Mouse (Mus musculus) olfactory bulb, adult 2 months (tissue): ENCODE data around the gene Dlg2.

Source experiments
- CTCF ChIP-seq: fragments of 200-500 bp; IDR thresholded peaks from 2 replicates; pipeline ENCODE4 v1.5.1; 2012; ENCODE audit warnings: low read depth, mild to moderate bottlenecking, low read length, moderate library complexity; ENCODE audit not compliant: insufficient read depth
- POLR2A ChIP-seq: fragments of 200-500 bp; IDR thresholded peaks from 2 replicates; pipeline ENCODE4 v1.6.1; 2012; ENCODE audit warnings: mild to moderate bottlenecking, low read depth, low read length, moderate library complexity; ENCODE audit not compliant: insufficient read depth

DNA sequence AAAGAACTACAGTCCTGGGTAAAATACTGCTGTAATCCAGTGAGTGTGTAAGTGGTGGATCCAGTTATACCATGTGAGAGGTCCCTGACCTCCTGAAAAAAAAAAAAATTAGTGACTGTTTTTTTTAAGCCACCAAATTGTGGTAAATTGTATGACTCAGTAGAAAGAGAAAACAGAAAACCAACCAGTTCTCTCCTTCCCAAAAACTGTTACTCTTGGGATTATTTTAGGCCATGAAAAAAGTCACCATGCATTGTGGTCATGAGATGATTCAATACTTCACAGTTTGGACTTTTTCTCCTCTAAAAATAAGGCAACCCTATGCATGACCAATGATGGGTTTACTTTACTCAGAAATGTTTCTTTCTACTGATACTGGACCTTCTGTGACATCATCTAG is 1291.2 kb downstream of the Dlg2 start:
- TF ChIP-seq CTCF (no peak), POLR2A (no peak)
